Mouse (Mus musculus) erythroblast, adult 5-6 weeks (primary cell): ENCODE results near the gene Ubash3b. TPM values are rescaled to one million over a fixed set of nuclear protein-coding genes. Genes with fewer than 3 reads are reported as not detected.

Experiments
- ATAC-seq: replicated peaks from 2 replicates; pipeline ENCODE4 v1.8.0; 2016; ENCODE audit warnings: moderate number of reproducible peaks, mild to moderate bottlenecking, moderate TSS enrichment, inconsistent platforms; ENCODE audit not compliant: poor library complexity, low FRiP score, severe bottlenecking
- total RNA-seq, 2 experiments: library from RNA; stranded (forward) in 1 of 2; stranded (reverse) in 1 of 2; fragments of 150-400 nt in 1 of 2; fragments of 200-764, 138-1000 nt in 1 of 2; gene quantifications; 2 replicates each; pipeline versions ENCODE4 v1.2.3 to v1.2.4; 2015 to 2017; ENCODE audit warnings: low replicate concordance in 2 of 2

Gene Ubash3b
- total RNA-seq, 2 experiments from 2014 or later, result 1.9 to 9.2 TPM

GRCm38 (mm10) chr9:40963586-40964417, 197.7 kb downstream of the Ubash3b start, which contains the start of gene Jhy:
Gene Jhy, minus strand, starts transcription at chr9:40964118.
- ATAC-seq, result no peak

GRCm38 (mm10) chr9:40961401-40961800, 200.1 kb downstream of the Ubash3b start:
- no peak for ATAC-seq

Other genes with a start within 250 kb of the Ubash3b start
- not detected in 2 replicates for gene Jhy, start 197.6 kb downstream of the Ubash3b start, total RNA-seq (2015; ENCODE audit: low replicate concordance)
- not detected in 2 replicates for gene Jhy, start 197.6 kb downstream of the Ubash3b start, total RNA-seq (2017; ENCODE audit: low replicate concordance)
- gene Crtam, start 157.1 kb downstream of the Ubash3b start, total RNA-seq (2015; ENCODE audit: low replicate concordance), result not detected in 2 replicates
- not detected in 2 replicates for gene Crtam, start 157.1 kb downstream of the Ubash3b start, total RNA-seq (2017; ENCODE audit: low replicate concordance)